Mouse (Mus musculus) adrenal gland, postnatal 25 days (tissue): ENCODE results near the gene Ttc4. TPM values are rescaled to one million over a fixed set of nuclear protein-coding genes. Genes with fewer than 3 reads are reported as not detected.
A peak's percentile ranks its signal among the peaks of the same experiment; 100 is the strongest.

ENCODE experiments used
- DNase-seq: peaks from one replicate; pipeline ENCODE4 v3.0.0; 2021; ENCODE audit warnings: mixed read lengths
- total RNA-seq: library from RNA; stranded (reverse); gene quantifications from 2 replicates; pipeline ENCODE4 v1.2.3, GENCODE M21; 2021

Gene Ttc4
- total RNA-seq, 1 experiment from 2014 or later: 32.6 TPM

- peak; percentile 97 for DNase-seq
These were observed 27.8 kb downstream of the Ttc4 start, which contains the start of gene Pars2 for GRCm38 (mm10) chr4:106650833-106651527. TSS of gene Pars2 (plus strand) at chr4:106651069.

GRCm38 (mm10) chr4:106647137-106647536 lies 31.6 kb downstream of the Ttc4 start:
- no peak for DNase-seq

DNA sequence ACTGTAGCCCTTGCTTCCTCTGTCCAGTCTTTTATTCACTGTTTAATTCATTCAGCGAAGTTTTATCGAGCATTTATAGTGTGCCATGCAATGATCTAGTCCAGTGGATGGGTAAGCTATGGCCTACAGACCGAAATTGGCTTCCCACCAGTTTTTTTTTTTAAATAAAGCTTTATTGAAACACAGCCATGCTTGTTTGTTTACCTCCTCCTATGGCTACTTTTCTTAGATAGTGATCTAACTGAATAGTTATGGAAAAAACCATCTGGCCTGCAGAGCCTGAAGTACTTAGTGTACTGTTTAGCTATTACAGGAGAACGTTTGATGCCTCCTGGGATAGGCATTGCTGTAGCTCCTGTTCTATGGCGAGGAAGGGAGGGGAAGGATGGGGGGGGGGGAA lies 32.9 kb downstream of the Ttc4 start:
- no peak for DNase-seq

- no peak for DNase-seq
These were observed 34.5 kb downstream of the Ttc4 start for GRCm38 (mm10) chr4:106644218-106644610.

- no peak for DNase-seq
These were observed 35.1 kb downstream of the Ttc4 start for GRCm38 (mm10) chr4:106643483-106644217.

- DNase-seq: no peak
These were observed 44.7 kb downstream of the Ttc4 start for GRCm38 (mm10) chr4:106634086-106634479.

- no peak for DNase-seq
These were observed 45.3 kb downstream of the Ttc4 start for GRCm38 (mm10) chr4:106633281-106634085.

GRCm38 (mm10) chr4:106632313-106632712 lies 46.4 kb downstream of the Ttc4 start:
- DNase-seq: no peak

- DNase-seq: peak; percentile 48
These were observed 48.2 kb downstream of the Ttc4 start for GRCm38 (mm10) chr4:106630333-106631220.

- no peak for DNase-seq
These were observed 49.4 kb downstream of the Ttc4 start for GRCm38 (mm10) chr4:106629374-106629773.

- DNase-seq: no peak
These were observed 49.9 kb downstream of the Ttc4 start for GRCm38 (mm10) chr4:106628650-106629360.

- no peak for DNase-seq
These were observed 50.9 kb downstream of the Ttc4 start for GRCm38 (mm10) chr4:106627809-106628208.

GRCm38 (mm10) chr4:106624271-106624670 lies 54.5 kb downstream of the Ttc4 start:
- DNase-seq: no peak

GRCm38 (mm10) chr4:106622712-106623111 lies 56.0 kb downstream of the Ttc4 start:
- DNase-seq: no peak

DNA sequence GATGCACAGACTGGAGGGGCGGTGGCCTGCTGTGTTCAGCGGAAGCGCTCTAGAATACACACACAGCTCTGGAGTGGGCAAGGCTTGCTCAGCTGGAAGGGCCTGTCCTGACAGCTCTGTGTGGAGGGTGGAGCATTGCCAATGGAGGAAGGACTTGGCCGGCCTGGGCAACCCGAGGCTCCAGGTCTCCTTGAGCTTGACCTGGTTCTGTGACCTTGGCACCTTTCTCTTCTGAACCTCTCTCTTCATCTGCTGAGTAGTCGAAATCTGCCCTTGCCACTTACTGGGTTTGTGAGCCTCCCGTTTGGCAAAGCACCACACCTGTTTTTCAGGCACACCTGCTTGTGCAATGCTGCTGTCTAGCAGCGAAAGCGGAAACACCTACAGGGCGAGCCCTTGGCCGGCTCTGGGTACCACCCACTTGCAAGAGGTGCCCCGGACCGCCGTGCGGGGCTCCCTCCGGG lies 56.7 kb downstream of the Ttc4 start, which contains the start of gene Ttc22:
Gene Ttc22, plus strand, starts transcription at position 403 of the 464 bp plus-strand sequence.
- DNase-seq: no peak

- DNase-seq: no peak
These were observed 57.3 kb downstream of the Ttc4 start for GRCm38 (mm10) chr4:106621428-106621827.

- DNase-seq: no peak
These were observed 59.8 kb downstream of the Ttc4 start for GRCm38 (mm10) chr4:106618898-106619297.

- DNase-seq: peak; percentile 9
These were observed 61.7 kb downstream of the Ttc4 start, which contains the start of gene Lexm for GRCm38 (mm10) chr4:106617056-106617455. TSS of gene Lexm (minus strand) at chr4:106617241.

- no peak for DNase-seq
These were observed 63.1 kb downstream of the Ttc4 start for GRCm38 (mm10) chr4:106615637-106616036.

DNA sequence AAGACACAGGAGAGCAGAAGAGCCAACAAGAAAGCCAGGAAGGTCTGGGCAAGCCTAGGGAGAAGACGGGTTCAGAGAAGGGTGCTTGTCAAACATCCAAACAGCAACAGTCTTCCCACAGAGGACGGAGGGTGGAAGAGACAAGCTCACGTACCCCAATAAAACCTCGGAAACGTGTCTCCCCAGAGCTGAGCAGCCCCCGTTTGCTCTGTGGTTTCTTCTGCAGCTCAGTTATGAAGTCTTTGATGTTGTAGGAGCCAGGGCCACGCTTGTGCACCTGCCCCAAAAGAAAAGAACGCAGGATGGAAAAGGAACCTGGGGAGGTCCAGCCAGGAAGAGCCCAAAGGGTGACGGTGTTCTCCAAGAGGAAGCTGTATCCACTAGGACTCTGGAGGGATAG lies 63.9 kb downstream of the Ttc4 start:
- no peak for DNase-seq
